Mouse (Mus musculus): ENCODE measurements around the gene Gm2431. TPM values are rescaled to one million over a fixed set of nuclear protein-coding genes. Genes with fewer than 3 reads are reported as not detected.
A peak's percentile ranks its signal among the peaks of the same experiment; 100 is the strongest.
"Not testable (repeated sequence)": the region's sequence is repeated elsewhere in the genome, so short reads cannot be mapped to it uniquely, and the experiment has no call there.

Gm2431 gene
- not detected in 2 replicates for polyA plus RNA-seq (2012; rRNA removed)

- DNase-seq; H3K36me3 ChIP-seq (ENCODE audit: control insufficient read depth, insufficient read depth, low read length); H3K4me3 ChIP-seq (ENCODE audit: control insufficient read depth, insufficient read depth, low read length); H3K4me1 ChIP-seq (replicated peaks; ENCODE audit: control insufficient read depth, insufficient read depth, low read length); H3K27ac ChIP-seq (ENCODE audit: control insufficient read depth, insufficient read depth, low read length); H3K27me3 ChIP-seq (ENCODE audit: control insufficient read depth, insufficient read depth, low read length): not testable (repeated sequence)
- 42% methylated on average over 1 of the region's 1 CpGs for WGBS
These were observed at the start of gene Gm2431 for GRCm38 (mm10) chr7:142258254-142258653. Gene Gm2431 (minus strand): TSS chr7:142258354.

- H3K27ac ChIP-seq (ENCODE audit: control insufficient read depth, insufficient read depth, low read length); H3K4me1 ChIP-seq (replicated peaks; ENCODE audit: control insufficient read depth, insufficient read depth, low read length); H3K27me3 ChIP-seq (ENCODE audit: control insufficient read depth, insufficient read depth, low read length); H3K4me3 ChIP-seq (ENCODE audit: control insufficient read depth, insufficient read depth, low read length); DNase-seq; H3K36me3 ChIP-seq (ENCODE audit: control insufficient read depth, insufficient read depth, low read length): not testable (repeated sequence)
- WGBS = 82% methylated on average over 1 of the region's 1 CpGs
These were observed 45.8 kb upstream of the Gm2431 start for GRCm38 (mm10) chr7:142303929-142304328.

- Histone ChIP-seq H3K4me1 (replicated peaks; ENCODE audit: control insufficient read depth, insufficient read depth, low read length) (peaks cover 2% of the 10 kb centered on the region; the same call in 1 of the 2 replicates), H3K36me3 (ENCODE audit: control insufficient read depth, insufficient read depth, low read length) (no peaks in the 10 kb centered on the region), H3K27me3 (ENCODE audit: control insufficient read depth, insufficient read depth, low read length) (no peaks in the 10 kb centered on the region), H3K27ac (ENCODE audit: control insufficient read depth, insufficient read depth, low read length) (no peak within 1 kb of the TSS), H3K4me3 (ENCODE audit: control insufficient read depth, insufficient read depth, low read length) (no peak within 1 kb of the TSS)
- DNase-seq = no peak
- WGBS = 42% methylated on average over 3 of the region's 3 CpGs
- TF ChIP-seq CTCF (IDR thresholded peaks at IDR 0.05; ENCODE audit: borderline replicate concordance, control insufficient read depth, extremely low read depth, insufficient read depth, low read length, poor library complexity) (no peak), POLR2A (IDR thresholded peaks at IDR 0.05; ENCODE audit: control insufficient read depth, extremely low read depth, insufficient read depth, low read length, poor library complexity) (no peak)
These were observed 45.1 kb upstream of the Gm2431 start, which contains the start of gene Krtap5-4 for GRCm38 (mm10) chr7:142303249-142303648. Gene Krtap5-4 (plus strand): TSS chr7:142303549.

GRCm38 (mm10) chr7:142297018-142297417 is 38.9 kb upstream of the Gm2431 start, which contains the start of gene Krtap5-1:
Gene Krtap5-1 (minus strand): TSS chr7:142297118.
- not testable (repeated sequence) for H3K4me3 ChIP-seq (ENCODE audit: control insufficient read depth, insufficient read depth, low read length); H3K27me3 ChIP-seq (ENCODE audit: control insufficient read depth, insufficient read depth, low read length); H3K27ac ChIP-seq (ENCODE audit: control insufficient read depth, insufficient read depth, low read length); H3K4me1 ChIP-seq (replicated peaks; ENCODE audit: control insufficient read depth, insufficient read depth, low read length); H3K36me3 ChIP-seq (ENCODE audit: control insufficient read depth, insufficient read depth, low read length); DNase-seq

GRCm38 (mm10) chr7:142296108-142296507 is 38.0 kb upstream of the Gm2431 start:
- H3K4me3 ChIP-seq (ENCODE audit: control insufficient read depth, insufficient read depth, low read length); H3K36me3 ChIP-seq (ENCODE audit: control insufficient read depth, insufficient read depth, low read length); DNase-seq; H3K27ac ChIP-seq (ENCODE audit: control insufficient read depth, insufficient read depth, low read length); H3K27me3 ChIP-seq (ENCODE audit: control insufficient read depth, insufficient read depth, low read length); H3K4me1 ChIP-seq (replicated peaks; ENCODE audit: control insufficient read depth, insufficient read depth, low read length): not testable (repeated sequence)
- WGBS = 44% methylated on average over 4 of the region's 4 CpGs

- H3K27ac ChIP-seq (ENCODE audit: control insufficient read depth, insufficient read depth, low read length) = no peak overlapping the region
- no peak for DNase-seq
- TF ChIP-seq CTCF (IDR thresholded peaks at IDR 0.05; ENCODE audit: borderline replicate concordance, control insufficient read depth, extremely low read depth, insufficient read depth, low read length, poor library complexity) (no peak), POLR2A (IDR thresholded peaks at IDR 0.05; ENCODE audit: control insufficient read depth, extremely low read depth, insufficient read depth, low read length, poor library complexity) (no peak)
- no peaks in the 10 kb centered on the region for H3K36me3 ChIP-seq (ENCODE audit: control insufficient read depth, insufficient read depth, low read length)
- no peaks in the 10 kb centered on the region for H3K27me3 ChIP-seq (ENCODE audit: control insufficient read depth, insufficient read depth, low read length)
- no peak overlapping the region for H3K4me3 ChIP-seq (ENCODE audit: control insufficient read depth, insufficient read depth, low read length)
- H3K4me1 ChIP-seq (replicated peaks; ENCODE audit: control insufficient read depth, insufficient read depth, low read length) = no peaks in the 10 kb centered on the region
These were observed 37.3 kb upstream of the Gm2431 start for GRCm38 (mm10) chr7:142295418-142295817.

- H3K27ac ChIP-seq (ENCODE audit: control insufficient read depth, insufficient read depth, low read length); H3K36me3 ChIP-seq (ENCODE audit: control insufficient read depth, insufficient read depth, low read length); H3K4me1 ChIP-seq (replicated peaks; ENCODE audit: control insufficient read depth, insufficient read depth, low read length); H3K4me3 ChIP-seq (ENCODE audit: control insufficient read depth, insufficient read depth, low read length); H3K27me3 ChIP-seq (ENCODE audit: control insufficient read depth, insufficient read depth, low read length): not testable (repeated sequence)
- 0% methylated on average over 2 of the region's 2 CpGs for WGBS
- DNase-seq = peak; percentile 26
These were observed 35.7 kb upstream of the Gm2431 start for GRCm38 (mm10) chr7:142293851-142294250.

GRCm38 (mm10) chr7:142285910-142286612 is 27.9 kb upstream of the Gm2431 start:
- not testable (repeated sequence) for DNase-seq; H3K4me3 ChIP-seq (ENCODE audit: control insufficient read depth, insufficient read depth, low read length)

More at GRCm38 (mm10) chr7:142285910-142286612, 27.9 kb upstream of the Gm2431 start:
- not testable (repeated sequence) for H3K36me3 ChIP-seq (ENCODE audit: control insufficient read depth, insufficient read depth, low read length); H3K27me3 ChIP-seq (ENCODE audit: control insufficient read depth, insufficient read depth, low read length); H3K4me1 ChIP-seq (replicated peaks; ENCODE audit: control insufficient read depth, insufficient read depth, low read length); H3K27ac ChIP-seq (ENCODE audit: control insufficient read depth, insufficient read depth, low read length)
- 90% methylated on average over 9 of the region's 9 CpGs for WGBS

Measured in thymus, adult 2 months (tissue).